Mouse (Mus musculus): ENCODE data around the gene Pfkm. TPM values are rescaled to one million over a fixed set of nuclear protein-coding genes. Genes with fewer than 3 reads are reported as not detected.
A peak's percentile ranks its signal among the peaks of the same experiment; 100 is the strongest.

Pfkm gene
- polyA plus RNA-seq, 1 experiment from 2014 or later, result 47.1 TPM

DNA sequence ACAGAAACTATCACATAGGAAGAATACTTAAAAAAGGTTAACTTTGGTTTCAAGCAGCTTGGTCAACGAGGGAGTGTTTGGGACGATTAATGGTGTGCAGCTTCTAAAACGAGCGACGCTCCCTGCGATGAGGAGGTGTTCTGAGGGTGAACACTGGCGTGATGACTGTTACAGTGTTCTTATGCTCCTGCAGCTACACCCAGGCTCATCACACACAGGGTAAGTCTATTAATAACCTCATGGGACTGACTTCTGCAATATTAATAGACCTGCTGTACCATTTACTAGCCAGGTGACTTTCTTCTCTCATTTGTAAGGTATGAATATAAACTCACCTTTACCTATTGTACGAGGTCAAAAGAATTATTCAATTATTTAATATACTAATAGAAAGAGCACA, 17.9 kb upstream of the Pfkm start:
- DNase-seq (ENCODE audit: low spot score), result no peak
- Histone ChIP-seq H3K4me1 (0 out of 2 replicates have a peak, but pooled peaks cover 6% of the 10 kb centered on the region), H3K27me3 (ENCODE audit: insufficient read depth, poor library complexity, severe bottlenecking) (no peaks in the 10 kb centered on the region), H3K9me3 (no peaks in the 10 kb centered on the region), H3K27ac (no peak overlapping the region), H3K36me3 (peaks cover 84% of the 10 kb centered on the region), H3K4me3 (no peak overlapping the region)
- 96% methylated on average over 8 of the region's 8 CpGs for WGBS

DNA sequence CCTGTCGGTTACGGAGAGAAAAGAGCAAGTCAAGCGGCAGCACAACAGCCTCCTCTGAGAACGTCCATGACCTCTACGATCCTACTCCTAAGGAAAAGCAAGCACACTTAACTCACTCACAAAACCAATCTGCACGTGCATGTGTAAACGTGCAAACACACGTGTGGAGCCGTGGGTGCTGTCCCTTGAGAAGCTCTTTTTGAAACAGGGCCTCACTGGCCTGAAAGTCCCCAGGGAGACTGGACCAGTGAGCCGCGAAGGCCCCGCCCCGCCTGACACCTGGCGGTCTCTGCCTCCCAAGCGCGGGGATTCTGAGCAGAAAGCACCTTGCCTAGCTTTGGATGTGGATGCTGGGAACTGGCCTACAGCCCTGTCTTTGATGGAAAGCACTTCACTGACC, 17.4 kb upstream of the Pfkm start:
- no peak overlapping the region for H3K27ac ChIP-seq
- no peaks in the 10 kb centered on the region for H3K9me3 ChIP-seq
- peaks cover 84% of the 10 kb centered on the region for H3K36me3 ChIP-seq
- no peaks in the 10 kb centered on the region for H3K27me3 ChIP-seq (ENCODE audit: insufficient read depth, poor library complexity, severe bottlenecking)
- WGBS, result 91% methylated on average over 16 of the region's 16 CpGs
- H3K4me1 ChIP-seq, result 0 out of 2 replicates have a peak, but pooled peaks cover 6% of the 10 kb centered on the region
- DNase-seq (ENCODE audit: low spot score), result no peak
- no peak overlapping the region for H3K4me3 ChIP-seq

DNA sequence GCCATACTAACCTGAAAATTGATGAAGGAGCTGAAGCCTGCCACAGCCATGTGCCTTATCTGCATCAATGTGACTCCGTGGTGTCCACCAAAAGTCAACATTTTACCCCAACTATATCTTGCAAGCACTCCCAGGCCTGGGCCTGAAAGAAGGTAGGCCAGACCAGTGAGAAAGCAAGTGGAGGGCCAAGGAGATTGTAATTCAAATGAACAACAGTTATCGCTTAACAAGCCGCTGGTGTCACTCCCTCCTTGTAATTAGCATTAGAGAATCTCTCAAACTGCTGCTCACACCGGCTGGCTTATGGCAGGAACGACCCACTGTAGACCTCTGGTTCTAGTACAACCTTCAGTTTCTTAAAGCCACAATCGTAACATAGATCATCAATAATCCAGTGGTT, 15.5 kb upstream of the Pfkm start:
- no peak for DNase-seq (ENCODE audit: low spot score)
- WGBS, result 90% methylated on average over 6 of the region's 6 CpGs
- Histone ChIP-seq H3K36me3 (peaks cover 82% of the 10 kb centered on the region), H3K4me1 (no peaks in the 10 kb centered on the region), H3K27me3 (ENCODE audit: insufficient read depth, poor library complexity, severe bottlenecking) (no peaks in the 10 kb centered on the region), H3K9me3 (no peaks in the 10 kb centered on the region), H3K27ac (no peak overlapping the region), H3K4me3 (no peak overlapping the region)

DNA sequence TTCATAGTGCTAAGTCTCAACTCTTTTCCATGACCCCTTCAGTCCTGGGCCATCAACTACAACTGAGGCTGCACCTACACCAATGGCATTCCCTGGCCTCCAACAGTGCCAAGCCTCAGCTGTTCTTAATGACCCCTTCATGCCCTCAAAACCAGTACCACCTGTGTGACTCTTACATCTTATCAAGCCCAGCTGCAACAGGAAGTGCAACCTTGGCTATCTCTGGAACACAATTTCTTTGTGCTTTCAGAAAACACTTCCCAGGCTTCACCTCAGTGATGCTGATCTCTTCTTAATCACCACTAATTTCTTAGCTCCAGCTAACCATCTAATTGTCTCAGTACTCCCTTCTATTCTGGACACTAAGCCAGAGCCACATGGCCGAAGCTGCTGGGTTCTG, 3.5 kb upstream of the Pfkm start:
- Histone ChIP-seq H3K4me3 (no peak overlapping the region), H3K4me1 (peaks cover 14% of the 10 kb centered on the region), H3K36me3 (peaks cover 38% of the 10 kb centered on the region), H3K9me3 (no peaks in the 10 kb centered on the region), H3K27me3 (ENCODE audit: insufficient read depth, poor library complexity, severe bottlenecking) (no peaks in the 10 kb centered on the region), H3K27ac (no peak overlapping the region)
- WGBS, result 100% methylated on average over 1 of the region's 1 CpGs
- no peak for DNase-seq (ENCODE audit: low spot score)

DNA sequence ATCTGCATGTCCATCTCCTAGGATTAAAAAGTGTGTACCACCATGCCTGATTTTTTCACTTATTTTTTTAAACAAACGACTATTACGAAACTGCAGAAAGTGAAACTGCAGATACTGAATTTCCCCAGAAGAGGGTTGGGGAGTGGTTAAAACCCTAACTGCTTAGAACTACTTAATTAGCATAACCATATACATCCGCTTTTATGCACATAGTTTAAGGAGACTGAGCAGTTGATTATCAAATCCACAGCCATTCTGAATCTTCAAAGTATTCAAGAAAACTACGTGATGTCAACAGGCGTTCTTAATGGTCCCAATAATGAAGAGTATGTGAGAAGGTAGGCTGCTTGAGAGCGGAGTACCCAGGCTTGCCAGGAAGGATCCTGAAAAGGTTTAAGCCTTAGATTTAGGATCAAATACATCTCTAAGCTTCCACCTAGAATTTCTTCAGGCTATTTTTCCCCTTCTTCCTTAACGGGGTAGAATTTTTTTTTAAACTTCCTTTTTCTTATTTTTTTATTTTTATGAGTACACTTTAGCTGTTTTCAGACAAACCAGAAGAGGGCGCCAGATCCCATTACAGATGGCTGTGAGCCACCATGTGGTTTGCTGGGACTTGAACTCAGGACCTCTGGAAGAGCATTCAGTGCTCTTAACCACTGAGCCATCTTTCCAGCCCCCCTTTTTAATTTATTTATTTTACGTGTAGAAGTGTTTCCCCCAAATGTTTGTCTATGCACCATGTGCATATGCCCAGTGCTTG, 2.8 kb upstream of the Pfkm start:
- no peaks in the 10 kb centered on the region for H3K27me3 ChIP-seq (ENCODE audit: insufficient read depth, poor library complexity, severe bottlenecking)
- H3K36me3 ChIP-seq, result peaks cover 32% of the 10 kb centered on the region
- DNase-seq (ENCODE audit: low spot score), result no peak
- H3K4me1 ChIP-seq, result peaks cover 16% of the 10 kb centered on the region
- no peaks in the 10 kb centered on the region for H3K9me3 ChIP-seq
- no peak overlapping the region for H3K4me3 ChIP-seq
- no peak overlapping the region for H3K27ac ChIP-seq
- 75% methylated on average over 9 of the region's 9 CpGs for WGBS

DNA sequence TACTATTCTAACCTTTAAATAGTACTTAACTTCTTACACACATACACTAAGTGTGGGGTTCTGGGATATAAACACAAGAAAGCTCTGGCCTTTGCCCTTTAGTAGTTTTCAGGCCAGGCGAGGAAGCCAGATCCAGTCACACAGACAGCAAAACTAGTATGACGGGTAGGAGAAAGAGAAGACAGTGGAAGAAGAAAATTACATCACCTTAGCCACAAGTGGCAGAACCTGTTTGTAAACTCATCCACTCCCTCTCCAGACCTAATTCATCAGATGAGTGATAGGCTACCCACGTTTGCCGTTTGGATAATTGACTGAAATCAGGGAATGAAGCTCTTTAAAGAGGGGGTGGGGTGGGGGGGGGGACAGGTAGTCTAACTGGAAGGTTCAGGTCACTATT, 548 bp upstream of the Pfkm start:
- no peak for DNase-seq (ENCODE audit: low spot score)
- peaks cover 16% of the 10 kb centered on the region for H3K36me3 ChIP-seq
- peak overlapping the region; percentile 96 for H3K4me3 ChIP-seq
- WGBS, result 46% methylated on average over 4 of the region's 4 CpGs
- peaks cover 16% of the 10 kb centered on the region for H3K4me1 ChIP-seq
- H3K9me3 ChIP-seq, result no peaks in the 10 kb centered on the region
- no peaks in the 10 kb centered on the region for H3K27me3 ChIP-seq (ENCODE audit: insufficient read depth, poor library complexity, severe bottlenecking)
- H3K27ac ChIP-seq, result no peak overlapping the region

DNA sequence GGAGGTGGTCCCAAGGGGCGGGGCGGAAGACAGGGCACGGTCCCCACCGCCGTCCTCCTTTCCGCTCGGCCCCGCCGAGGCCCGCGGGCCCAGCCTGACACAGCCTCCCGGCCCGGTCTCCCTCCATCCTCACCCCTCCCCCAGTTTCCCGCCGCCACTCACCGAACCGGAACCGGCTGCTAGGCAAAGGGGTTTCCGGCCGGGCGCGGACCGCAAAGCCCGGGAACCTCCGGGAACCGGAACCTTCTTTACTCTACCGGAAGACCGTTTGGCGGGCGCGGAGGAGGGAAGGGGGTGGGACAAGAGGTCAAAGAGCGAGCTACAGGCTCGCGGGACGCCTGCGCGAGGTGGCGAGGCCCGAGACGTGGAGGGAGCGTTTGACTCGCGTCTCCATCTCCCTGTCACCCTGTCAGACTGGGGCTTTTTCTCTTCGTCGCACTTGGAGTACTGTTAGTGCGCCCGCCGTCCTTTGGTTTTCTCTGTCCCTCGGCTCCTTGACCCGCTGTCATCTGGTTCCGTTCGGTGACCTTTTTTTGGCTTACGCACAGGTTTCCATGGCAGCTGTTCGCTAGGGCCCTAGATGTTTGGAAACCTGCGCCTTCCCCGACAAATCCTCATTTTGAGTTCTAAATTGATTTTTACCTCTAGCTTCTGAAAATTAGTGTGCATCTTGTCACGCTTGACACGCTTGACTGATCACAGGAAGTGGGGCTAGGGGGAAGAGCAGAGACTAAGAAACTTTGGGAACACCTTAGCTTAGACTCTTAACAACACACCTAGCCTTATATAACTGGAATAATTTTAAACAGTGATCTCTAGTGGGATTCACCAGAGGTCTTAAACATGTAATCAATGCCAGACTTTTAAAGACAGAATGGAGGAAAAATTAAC, 977 bp downstream of the Pfkm start, which contains the start of gene Senp1:
TSS of gene Senp1 (minus strand) at position 624 of the 891 bp plus-strand sequence.
- WGBS, result under 1% methylated on average over 56 of the region's 58 CpGs

DNA sequence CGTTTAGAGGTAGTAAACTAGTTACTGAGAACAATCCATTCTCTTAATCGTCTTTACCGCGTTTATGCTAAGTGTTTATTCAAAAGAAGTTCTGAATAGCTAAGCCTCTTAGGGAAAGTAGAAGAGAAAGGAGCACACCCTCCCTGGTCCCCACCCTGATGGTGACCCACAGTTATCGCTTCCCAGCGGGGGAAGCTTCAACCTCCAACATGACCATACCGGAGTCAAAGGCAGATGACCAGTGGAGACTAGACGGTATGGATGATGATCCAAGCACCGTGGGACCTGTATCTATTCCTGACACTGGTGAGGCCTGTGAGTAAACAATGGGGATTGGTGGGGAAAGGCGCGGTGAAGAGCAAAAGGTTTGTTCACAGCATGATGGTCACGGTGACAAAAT, 2.5 kb downstream of the Pfkm start:
- no peaks in the 10 kb centered on the region for H3K9me3 ChIP-seq
- WGBS, result 87% methylated on average over 12 of the region's 12 CpGs
- peaks cover 16% of the 10 kb centered on the region for H3K4me1 ChIP-seq
- H3K36me3 ChIP-seq, result no peaks in the 10 kb centered on the region
- no peaks in the 10 kb centered on the region for H3K27me3 ChIP-seq (ENCODE audit: insufficient read depth, poor library complexity, severe bottlenecking)
- no peak overlapping the region for H3K4me3 ChIP-seq
- DNase-seq (ENCODE audit: low spot score), result no peak
- H3K27ac ChIP-seq, result no peak overlapping the region

More for the DNA sequence above, 977 bp downstream of the Pfkm start, which contains the start of gene Senp1:
- peak within 1 kb of the TSS; percentile 97 for H3K27ac ChIP-seq
- H3K27me3 ChIP-seq (ENCODE audit: insufficient read depth, poor library complexity, severe bottlenecking), result no peaks in the 10 kb centered on the region
- DNase-seq (ENCODE audit: low spot score), result peak; percentile 94
- H3K9me3 ChIP-seq, result no peaks in the 10 kb centered on the region
- peak within 1 kb of the TSS; percentile 96 for H3K4me3 ChIP-seq
- peaks cover 16% of the 10 kb centered on the region for H3K4me1 ChIP-seq
- H3K36me3 ChIP-seq, result peaks cover 5% of the 10 kb centered on the region

DNA sequence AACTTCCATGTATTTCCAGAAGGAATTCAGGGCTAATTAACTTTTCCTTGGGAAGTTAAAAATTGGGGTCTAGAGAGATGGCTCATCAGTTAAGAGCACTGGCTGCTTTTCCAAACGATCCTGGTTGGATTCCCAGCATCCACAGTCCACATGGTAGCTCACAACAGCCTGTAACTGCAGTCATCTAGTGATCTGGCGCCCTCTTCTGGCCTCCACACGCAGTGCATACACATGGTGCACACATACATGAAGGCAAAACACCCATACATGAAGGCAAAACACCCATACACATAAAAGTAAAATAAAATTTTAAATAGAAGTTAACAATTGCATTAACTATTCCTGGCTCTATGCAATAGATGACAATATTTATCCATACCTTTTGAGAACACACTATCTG, 4.6 kb downstream of the Pfkm start:
- Histone ChIP-seq H3K36me3 (no peaks in the 10 kb centered on the region), H3K27me3 (ENCODE audit: insufficient read depth, poor library complexity, severe bottlenecking) (no peaks in the 10 kb centered on the region), H3K4me1 (peaks cover 7% of the 10 kb centered on the region), H3K27ac (no peak overlapping the region), H3K9me3 (no peaks in the 10 kb centered on the region), H3K4me3 (no peak overlapping the region)
- 50% methylated on average over 3 of the region's 3 CpGs for WGBS
- no peak for DNase-seq (ENCODE audit: low spot score)

DNA sequence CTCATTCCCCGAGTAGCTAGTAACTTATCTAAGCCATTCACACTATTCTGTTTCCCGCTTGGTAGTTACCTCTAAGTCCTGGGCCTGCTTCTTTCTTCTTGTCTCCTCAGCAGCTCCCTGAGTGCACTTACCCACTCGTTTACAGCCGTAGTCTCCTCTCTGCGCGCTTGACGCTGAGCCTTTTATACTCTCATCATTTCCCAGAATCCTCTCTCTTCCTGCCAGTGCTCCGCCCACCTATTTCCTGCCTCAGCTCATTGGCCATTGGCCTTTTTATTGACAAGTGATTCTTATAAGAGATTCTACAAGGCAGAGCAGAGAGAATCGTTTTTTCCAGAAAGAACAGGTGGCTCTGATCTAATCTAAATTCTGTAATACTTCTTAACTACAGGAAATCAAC, 6.1 kb downstream of the Pfkm start:
- DNase-seq (ENCODE audit: low spot score), result no peak
- Histone ChIP-seq H3K4me3 (no peak overlapping the region), H3K9me3 (no peaks in the 10 kb centered on the region), H3K27ac (no peak overlapping the region), H3K36me3 (no peaks in the 10 kb centered on the region), H3K4me1 (0 out of 2 replicates have a peak, but pooled peaks cover 3% of the 10 kb centered on the region), H3K27me3 (ENCODE audit: insufficient read depth, poor library complexity, severe bottlenecking) (no peaks in the 10 kb centered on the region)
- WGBS, result 90% methylated on average over 9 of the region's 9 CpGs

DNA sequence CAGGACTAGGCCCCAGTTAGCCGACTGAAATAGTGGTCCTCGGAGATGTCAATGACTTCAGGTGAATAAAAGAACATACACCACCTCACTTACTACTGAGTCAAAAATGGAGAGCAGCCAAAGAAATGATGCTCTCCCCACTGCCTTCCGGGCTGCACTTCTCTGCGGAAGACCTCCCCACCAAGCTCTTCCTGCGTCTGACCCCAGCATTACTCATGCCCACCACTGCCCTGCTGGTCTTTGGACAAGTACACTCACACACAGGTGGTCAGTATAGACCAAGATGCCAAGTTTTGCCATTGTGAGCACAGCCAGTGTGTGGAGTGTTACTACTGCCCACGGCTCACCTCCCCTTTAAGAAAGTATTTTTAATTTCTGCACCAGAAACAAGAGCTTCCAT, 10.0 kb downstream of the Pfkm start:
- 80% methylated on average over 6 of the region's 6 CpGs for WGBS
- DNase-seq (ENCODE audit: low spot score), result no peak
- peaks cover 2% of the 10 kb centered on the region for H3K4me1 ChIP-seq
- peaks cover 4% of the 10 kb centered on the region; the same call in 1 of the 2 replicates for H3K27me3 ChIP-seq (ENCODE audit: insufficient read depth, poor library complexity, severe bottlenecking)
- H3K27ac ChIP-seq, result no peak overlapping the region
- no peaks in the 10 kb centered on the region for H3K36me3 ChIP-seq
- no peak overlapping the region for H3K4me3 ChIP-seq
- H3K9me3 ChIP-seq, result no peaks in the 10 kb centered on the region

DNA sequence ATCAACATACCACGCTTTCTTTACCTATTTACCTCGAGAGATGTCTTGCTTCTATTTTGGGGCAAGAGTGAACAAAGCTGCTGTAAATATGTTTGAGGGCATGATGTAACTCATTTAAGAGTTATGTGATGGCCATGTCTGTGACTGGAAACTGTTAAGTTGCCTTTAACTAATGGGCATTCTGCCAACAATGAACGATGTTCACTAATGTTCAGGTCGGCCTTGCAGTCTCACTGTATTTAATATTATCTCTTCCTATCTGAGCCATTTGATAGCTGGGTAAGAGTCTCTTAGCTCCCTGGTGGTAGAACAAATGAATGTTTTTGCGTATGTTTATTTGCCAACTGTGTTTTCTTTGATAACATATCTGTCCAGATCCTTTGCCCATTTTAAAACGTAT, 14.1 kb downstream of the Pfkm start:
- 67% methylated on average over 6 of the region's 6 CpGs for WGBS
- H3K9me3 ChIP-seq, result no peaks in the 10 kb centered on the region
- no peak for DNase-seq (ENCODE audit: low spot score)
- peaks cover 4% of the 10 kb centered on the region; the same call in 1 of the 2 replicates for H3K27me3 ChIP-seq (ENCODE audit: insufficient read depth, poor library complexity, severe bottlenecking)
- no peak overlapping the region for H3K27ac ChIP-seq
- no peak overlapping the region for H3K4me3 ChIP-seq
- no peaks in the 10 kb centered on the region for H3K36me3 ChIP-seq
- peaks cover 34% of the 10 kb centered on the region for H3K4me1 ChIP-seq

DNA sequence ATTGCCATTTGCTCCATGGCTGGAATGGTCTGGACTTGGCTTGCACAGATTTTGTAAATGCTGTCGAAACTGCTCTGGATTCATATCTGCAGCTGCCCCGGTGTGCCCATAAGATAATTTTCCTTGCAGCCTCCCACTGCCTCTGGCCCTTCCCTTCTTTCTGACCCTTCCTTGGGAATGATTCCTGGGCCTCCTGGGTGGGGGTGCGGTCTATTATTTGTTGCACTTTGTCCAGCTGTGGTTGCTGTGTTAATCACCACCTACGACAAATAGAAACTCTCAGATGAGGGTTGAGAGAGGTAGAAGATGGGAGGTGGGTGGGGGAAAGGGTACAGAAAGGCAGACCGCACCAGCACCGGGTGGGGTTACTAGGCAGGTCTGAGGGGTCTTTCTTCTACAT, 14.8 kb downstream of the Pfkm start:
- Histone ChIP-seq H3K4me3 (no peak overlapping the region), H3K27ac (no peak overlapping the region), H3K27me3 (ENCODE audit: insufficient read depth, poor library complexity, severe bottlenecking) (peaks cover 4% of the 10 kb centered on the region; the same call in 1 of the 2 replicates), H3K4me1 (peaks cover 38% of the 10 kb centered on the region), H3K9me3 (no peaks in the 10 kb centered on the region), H3K36me3 (peaks cover 5% of the 10 kb centered on the region; the same call in 1 of the 2 replicates)
- 83% methylated on average over 6 of the region's 6 CpGs for WGBS
- DNase-seq (ENCODE audit: low spot score), result no peak

All from heart, embryonic 10.5 days (tissue).